Mouse (Mus musculus) cerebellum, adult 9-11 months (tissue): ENCODE data around the gene Cryga.
"Not testable (repeated sequence)": the region's sequence is repeated elsewhere in the genome, so short reads cannot be mapped to it uniquely, and the experiment has no call there.

Source experiments
- DNase-seq: peaks from one replicate; pipeline ENCODE4 v3.0.0; 2022

The Cryga gene

GRCm38 (mm10) chr1:65090370-65090769 lies 12.8 kb downstream of the Cryga start:
- DNase-seq, result no peak

- DNase-seq, result no peak
Measured at GRCm38 (mm10) chr1:65088567-65089356, 14.4 kb downstream of the Cryga start.

GRCm38 (mm10) chr1:65082188-65082587 lies 21.0 kb downstream of the Cryga start, which contains the start of gene Crygb:
Gene Crygb, minus strand, starts transcription at chr1:65082288.
- DNase-seq, result no peak

- DNase-seq, result no peak
Measured at GRCm38 (mm10) chr1:65075607-65076006, 27.6 kb downstream of the Cryga start.

GRCm38 (mm10) chr1:65073589-65073988 lies 29.6 kb downstream of the Cryga start, which contains the start of gene Crygc:
Gene Crygc, minus strand, starts transcription at chr1:65073689.
- no peak for DNase-seq

- no peak for DNase-seq
Measured at GRCm38 (mm10) chr1:65067842-65068241, 35.3 kb downstream of the Cryga start.

GRCm38 (mm10) chr1:65064201-65064600 lies 39.0 kb downstream of the Cryga start:
- no peak for DNase-seq

- DNase-seq, result no peak
Measured at GRCm38 (mm10) chr1:65063352-65063751, 39.8 kb downstream of the Cryga start, which contains the start of gene Crygd. Gene Crygd, minus strand, starts transcription at chr1:65063452.

GRCm38 (mm10) chr1:65052140-65052539 lies 51.0 kb downstream of the Cryga start:
- no peak for DNase-seq

- DNase-seq, result no peak
Measured at GRCm38 (mm10) chr1:65051696-65052095, 51.5 kb downstream of the Cryga start.

GRCm38 (mm10) chr1:65050952-65051351 lies 52.2 kb downstream of the Cryga start, which contains the start of gene Cryge:
Gene Cryge, minus strand, starts transcription at chr1:65051149.
- DNase-seq, result not testable (repeated sequence)
